Mouse (Mus musculus) monocyte, adult 5-6 weeks (primary cell): ENCODE measurements at regions not wholly inside any gene's neighbourhood (a gene's known extent, or its start where the extent isn't known, plus 50 kb on each side); places are given as distances from the start of the nearest gene placed in this dataset.

Experiments
- ATAC-seq: fragments of 153-309, 156-312 bp; replicated peaks from 2 replicates; pipeline ENCODE4 v1.8.0; 2017; ENCODE audit warnings: mild to moderate bottlenecking; ENCODE audit not compliant: low TSS enrichment, insufficient number of reproducible peaks, severe bottlenecking, poor library complexity, low FRiP score

GRCm38 (mm10) chr1:7548261-7548660 lies 2740.6 kb downstream of the Gm37988 start:
- no peak for ATAC-seq

- ATAC-seq, result no peak
These were observed 2767.1 kb downstream of the Gm37988 start for GRCm38 (mm10) chr1:7574787-7575186.

- ATAC-seq, result no peak
These were observed 2778.7 kb downstream of the Gm37988 start for GRCm38 (mm10) chr1:7586409-7586808.

GRCm38 (mm10) chr1:7591327-7591726 lies 2783.6 kb downstream of the Gm37988 start:
- ATAC-seq, result no peak
